Mouse (Mus musculus) brown adipose tissue, adult 24 weeks (tissue): ENCODE measurements at regions not wholly inside any gene's neighbourhood (a gene's known extent, or its start where the extent isn't known, plus 50 kb on each side); places are given as distances from the start of the nearest gene placed in this dataset.

Experiments used
- H3K27ac ChIP-seq: fragments of 200-500 bp; replicated peaks from 2 replicates; pipeline ENCODE4 v1.5.1; 2012; ENCODE audit warnings: low read depth, mild to moderate bottlenecking, low read length
- H3K4me1 ChIP-seq: fragments of 200-500 bp; 2 replicates; pipeline ENCODE4 v1.6.1; 2012; ENCODE audit warnings: low read length, mixed read lengths; ENCODE audit not compliant: control insufficient read depth, insufficient read depth, insufficient read length
- H3K4me3 ChIP-seq: fragments of 200-500 bp; 2 replicates; pipeline ENCODE4 v1.5.1; 2012; ENCODE audit warnings: low read depth, mild to moderate bottlenecking, low read length, moderate library complexity; ENCODE audit not compliant: insufficient read depth

GRCm38 (mm10) chr5:4496907-4497200, 261.0 kb downstream of the Fzd1 start:
- Histone ChIP-seq H3K4me1 (peaks cover 3% of the 10 kb centered on the region; the same call in 1 of the 2 replicates), H3K4me3 (peak overlapping the region; percentile 16; the same call in 1 of the 2 replicates), H3K27ac (no peak overlapping the region)

- H3K27ac ChIP-seq: no peak overlapping the region
- peaks cover 3% of the 10 kb centered on the region; the same call in 1 of the 2 replicates for H3K4me1 ChIP-seq
- peak overlapping the region; percentile 24; the same call in 1 of the 2 replicates for H3K4me3 ChIP-seq
Measured at GRCm38 (mm10) chr5:4496132-4496906, 261.5 kb downstream of the Fzd1 start.

- H3K27ac ChIP-seq: no peak overlapping the region
- peaks cover 3% of the 10 kb centered on the region; the same call in 1 of the 2 replicates for H3K4me1 ChIP-seq
- H3K4me3 ChIP-seq: no peak overlapping the region
Measured at GRCm38 (mm10) chr5:4495482-4495881, 262.4 kb downstream of the Fzd1 start.

GRCm38 (mm10) chr5:4486391-4487132, 271.3 kb downstream of the Fzd1 start:
- no peaks in the 10 kb centered on the region; the same call in 1 of the 2 replicates for H3K4me1 ChIP-seq
- no peak overlapping the region for H3K27ac ChIP-seq

GRCm38 (mm10) chr5:4485542-4486390, 272.1 kb downstream of the Fzd1 start:
- no peak overlapping the region for H3K27ac ChIP-seq
- H3K4me3 ChIP-seq: no peak overlapping the region

More at GRCm38 (mm10) chr5:4486391-4487132, 271.3 kb downstream of the Fzd1 start:
- no peak overlapping the region for H3K4me3 ChIP-seq

GRCm38 (mm10) chr5:4484780-4485179, 273.1 kb downstream of the Fzd1 start:
- no peaks in the 10 kb centered on the region; the same call in 1 of the 2 replicates for H3K4me1 ChIP-seq
- no peak overlapping the region for H3K27ac ChIP-seq
- H3K4me3 ChIP-seq: no peak overlapping the region

More at GRCm38 (mm10) chr5:4485542-4486390, 272.1 kb downstream of the Fzd1 start:
- H3K4me1 ChIP-seq: no peaks in the 10 kb centered on the region; the same call in 1 of the 2 replicates

- Histone ChIP-seq H3K4me3 (no peak overlapping the region), H3K4me1 (no peaks in the 10 kb centered on the region; the same call in 1 of the 2 replicates), H3K27ac (no peak overlapping the region)
Measured at GRCm38 (mm10) chr5:4484151-4484550, 273.7 kb downstream of the Fzd1 start.

- Histone ChIP-seq H3K4me1 (no peaks in the 10 kb centered on the region), H3K4me3 (no peak overlapping the region), H3K27ac (no peak overlapping the region)
Measured at GRCm38 (mm10) chr5:4474255-4474654, 282.1 kb downstream of the Mterf1b start.
